Mouse (Mus musculus) heart, embryonic 13.5 days (tissue): ENCODE measurements around the gene Ublcp1. TPM values are rescaled to one million over a fixed set of nuclear protein-coding genes. Genes with fewer than 3 reads are reported as not detected.

Source experiments
- ATAC-seq: fragments of 200-750 bp; cut with Nextera tagmentation; 2 replicates; pipeline ENCODE4 v1.8.0; 2017; ENCODE audit warnings: moderate TSS enrichment; ENCODE audit not compliant: insufficient number of reproducible peaks, low FRiP score, low TSS enrichment; ENCODE audit errors: extremely low read depth
- H3K27ac ChIP-seq: fragments of 300-500 bp; sonication (generic); replicated peaks from 2 replicates; pipeline ENCODE4 v1.5.1; 2015; ENCODE audit warnings: moderate library complexity, mild to moderate bottlenecking, inconsistent platforms
- H3K27me3 ChIP-seq: fragments of 300-500 bp; sonication (generic); replicated peaks from 2 replicates; pipeline ENCODE4 v1.6.1; 2015; ENCODE audit warnings: mild to moderate bottlenecking, inconsistent platforms
- H3K36me3 ChIP-seq: fragments of 300-500 bp; sonication (generic); 2 replicates; pipeline ENCODE4 v1.6.1; 2015; ENCODE audit warnings: mild to moderate bottlenecking, inconsistent platforms
- H3K4me1 ChIP-seq: fragments of 300-500 bp; sonication (generic); 2 replicates; pipeline ENCODE4 v1.6.1; 2015; ENCODE audit warnings: inconsistent platforms
- H3K4me2 ChIP-seq: fragments of 300-500 bp; sonication (generic); 2 replicates; pipeline ENCODE4 v1.6.1; 2015; ENCODE audit warnings: inconsistent platforms, mild to moderate bottlenecking, moderate library complexity
- H3K4me3 ChIP-seq: fragments of 300-500 bp; sonication (generic); 2 replicates; pipeline ENCODE4 v1.5.1; 2015; ENCODE audit warnings: moderate library complexity, mild to moderate bottlenecking, inconsistent platforms
- H3K9ac ChIP-seq: fragments of 300-500 bp; sonication (generic); 2 replicates; pipeline ENCODE4 v1.6.1; 2015; ENCODE audit warnings: inconsistent platforms, mild to moderate bottlenecking, moderate library complexity
- H3K9me3 ChIP-seq: fragments of 300-500 bp; sonication (generic); 2 replicates; pipeline ENCODE4 v1.6.1; 2016; ENCODE audit warnings: inconsistent platforms
- WGBS: fragments of 180-500 bp; shearing (Covaris S2); methylation state at CpG from one replicate; pipeline ENCODE4 v1.1.7; 2015; ENCODE audit warnings: mixed read lengths; 5-methylcytosine and 5-hydroxymethylcytosine counted together
- microRNA-seq: library from miRNA; unstranded; fragments of <30 nt; microRNA quantifications from one replicate; pipeline ENCODE4, GENCODE M21; 2016
- polyA plus RNA-seq: library from polyadenylated mRNA; unstranded; fragments of >200 nt; fragmentation: Nextera tagmentation; extraction: Ambion mirVana; gene quantifications from 2 replicates; pipeline ENCODE4 v1.2.1, GENCODE M21; 2015

Ublcp1 gene
- polyA plus RNA-seq, 1 experiment from 2014 or later = 43.7 TPM

DNA sequence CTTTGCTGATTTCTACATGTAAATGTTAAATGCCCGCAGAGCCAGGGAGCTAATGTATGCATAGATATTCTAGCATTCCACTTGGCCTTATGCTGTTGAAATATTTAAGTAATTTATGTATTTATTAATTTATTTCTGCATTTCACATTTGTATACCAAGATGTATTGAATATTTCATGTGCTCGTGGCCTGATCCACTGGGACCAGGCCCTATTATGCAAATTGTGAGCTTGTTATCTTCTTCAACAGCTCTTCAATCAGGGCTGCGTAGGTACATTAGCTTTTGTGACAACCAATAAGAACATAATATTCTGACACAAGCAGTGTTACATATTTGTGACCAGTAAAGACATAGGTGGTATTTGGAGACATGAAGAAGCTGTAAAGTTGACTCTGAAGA is 56.9 kb downstream of the Ublcp1 start:
- no peaks in the 10 kb centered on the region for H3K9me3 ChIP-seq
- no peak overlapping the region for H3K4me3 ChIP-seq
- no peak for ATAC-seq
- no peak overlapping the region for H3K4me2 ChIP-seq
- no peak overlapping the region for H3K9ac ChIP-seq
- no peaks in the 10 kb centered on the region for H3K4me1 ChIP-seq
- no peak overlapping the region for H3K27ac ChIP-seq
- WGBS = 82% methylated on average over 3 of the region's 3 CpGs
- peaks cover 11% of the 10 kb centered on the region; the same call in 1 of the 2 replicates for H3K27me3 ChIP-seq
- H3K36me3 ChIP-seq = no peaks in the 10 kb centered on the region

- Histone ChIP-seq H3K36me3 (no peaks in the 10 kb centered on the region), H3K4me3 (no peak overlapping the region), H3K4me1 (0 out of 2 replicates have a peak, but pooled peaks cover 3% of the 10 kb centered on the region), H3K9me3 (no peaks in the 10 kb centered on the region), H3K27me3 (peaks cover 6% of the 10 kb centered on the region; the same call in 1 of the 2 replicates), H3K9ac (no peak overlapping the region), H3K4me2 (no peak overlapping the region), H3K27ac (no peak overlapping the region)
- WGBS = 72% methylated on average over 8 of the region's 8 CpGs
- no peak for ATAC-seq
Measured at GRCm38 (mm10) chr11:44412276-44412675, 58.0 kb downstream of the Ublcp1 start.

DNA sequence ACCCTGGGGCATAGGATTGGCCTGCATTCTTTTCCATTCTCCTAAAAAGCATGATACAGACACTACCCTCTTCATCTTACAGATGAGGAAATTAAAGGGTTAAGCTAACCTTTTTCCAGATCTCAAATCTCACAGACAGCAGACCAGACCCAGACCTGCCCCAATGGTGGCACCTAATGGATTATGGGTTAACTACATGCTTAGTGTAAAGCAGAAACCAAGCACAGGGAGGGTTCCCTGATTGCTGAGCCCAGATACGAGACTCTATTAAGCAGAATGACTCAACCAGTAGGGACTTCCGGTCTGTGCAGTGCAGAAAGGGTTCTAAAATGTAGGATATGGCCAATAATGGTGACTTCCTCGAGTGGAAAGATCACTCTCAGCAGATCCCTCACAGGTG is 59.9 kb downstream of the Ublcp1 start:
- Histone ChIP-seq H3K4me3 (no peak overlapping the region), H3K27ac (no peak overlapping the region), H3K27me3 (peaks cover 6% of the 10 kb centered on the region; the same call in 1 of the 2 replicates), H3K4me2 (no peak overlapping the region), H3K9ac (no peak overlapping the region), H3K4me1 (peaks cover 16% of the 10 kb centered on the region), H3K9me3 (no peaks in the 10 kb centered on the region), H3K36me3 (no peaks in the 10 kb centered on the region)
- 47% methylated on average over 3 of the region's 3 CpGs for WGBS
- no peak for ATAC-seq

DNA sequence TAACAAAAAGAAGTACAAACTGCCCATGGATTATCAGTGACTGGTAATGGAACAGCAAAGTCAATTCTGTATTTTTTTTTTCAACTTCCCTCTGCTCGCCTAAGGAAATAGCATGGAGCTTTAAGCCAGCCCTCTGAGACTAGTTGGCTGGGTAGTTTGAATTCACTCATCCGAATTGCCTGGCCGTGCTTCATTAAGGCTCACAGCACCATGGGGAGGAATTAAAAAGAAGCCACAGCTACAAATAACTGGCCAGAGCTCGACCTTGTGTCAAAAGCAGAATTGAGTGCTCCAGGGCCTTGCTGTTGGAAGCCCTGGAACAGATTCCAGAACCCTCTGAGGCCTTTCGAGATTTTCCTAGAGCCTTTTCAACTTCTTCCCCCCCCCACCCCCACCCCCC is 61.7 kb downstream of the Ublcp1 start:
- H3K4me2 ChIP-seq = no peak overlapping the region
- H3K36me3 ChIP-seq = no peaks in the 10 kb centered on the region
- ATAC-seq = no peak
- H3K27ac ChIP-seq = no peak overlapping the region
- no peaks in the 10 kb centered on the region for H3K9me3 ChIP-seq
- H3K9ac ChIP-seq = no peak overlapping the region
- peaks cover 20% of the 10 kb centered on the region for H3K4me1 ChIP-seq
- H3K4me3 ChIP-seq = no peak overlapping the region
- peaks cover 6% of the 10 kb centered on the region; the same call in 1 of the 2 replicates for H3K27me3 ChIP-seq
- 47% methylated on average over 5 of the region's 5 CpGs for WGBS

DNA sequence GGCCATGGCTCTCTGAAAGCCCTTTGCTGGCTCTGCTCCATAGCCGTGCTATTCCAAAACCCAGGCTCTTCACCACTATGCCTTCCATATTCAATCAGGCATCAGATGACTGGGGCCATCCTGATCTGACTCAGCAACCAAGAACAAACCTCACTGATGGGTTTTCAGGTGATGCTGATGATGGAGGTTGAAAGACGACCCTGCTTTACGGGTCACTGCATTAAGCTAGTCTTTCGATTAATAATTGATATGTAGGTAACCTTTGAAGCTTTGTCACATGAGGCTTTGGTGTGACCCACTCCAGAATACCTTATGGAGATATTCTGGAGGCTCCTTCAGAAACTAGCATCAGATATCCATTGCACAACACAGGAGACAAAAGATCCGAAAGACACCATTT is 63.8 kb downstream of the Ublcp1 start:
- peaks cover 32% of the 10 kb centered on the region for H3K4me1 ChIP-seq
- H3K9me3 ChIP-seq = no peaks in the 10 kb centered on the region
- H3K9ac ChIP-seq = no peak overlapping the region
- H3K27ac ChIP-seq = no peak overlapping the region; the same call in 1 of the 2 replicates
- peaks cover 4% of the 10 kb centered on the region; the same call in 1 of the 2 replicates for H3K27me3 ChIP-seq
- H3K4me2 ChIP-seq = no peak overlapping the region
- no peaks in the 10 kb centered on the region for H3K36me3 ChIP-seq
- 70% methylated on average over 5 of the region's 5 CpGs for WGBS
- no peak for ATAC-seq
- H3K4me3 ChIP-seq = no peak overlapping the region

- no peak for ATAC-seq
Measured at GRCm38 (mm10) chr11:44405961-44406360, 64.3 kb downstream of the Ublcp1 start.

DNA sequence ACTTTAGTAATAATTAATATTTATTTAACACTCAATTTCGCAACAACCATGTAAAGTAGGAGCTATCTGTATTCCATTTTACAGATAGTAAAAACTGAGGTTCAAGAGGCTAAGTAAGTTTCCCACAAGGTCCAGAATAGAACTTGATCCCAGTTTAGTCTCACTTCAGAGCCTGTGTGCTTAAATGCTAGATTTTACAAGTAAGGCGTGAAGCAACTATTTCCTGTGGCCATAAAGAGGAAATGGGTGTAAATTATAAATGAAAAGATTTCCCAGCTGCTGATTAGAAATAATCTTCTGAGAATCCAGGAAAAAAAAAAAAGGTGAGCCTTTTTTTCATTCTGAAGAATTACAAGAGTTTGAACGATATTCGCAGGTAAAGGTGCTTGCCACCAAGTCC is 65.2 kb downstream of the Ublcp1 start:
- Histone ChIP-seq H3K9me3 (no peaks in the 10 kb centered on the region), H3K36me3 (no peaks in the 10 kb centered on the region), H3K27ac (no peak overlapping the region), H3K4me3 (no peak overlapping the region), H3K27me3 (peaks cover under 1% of the 10 kb centered on the region; the same call in 1 of the 2 replicates), H3K4me1 (peaks cover 42% of the 10 kb centered on the region), H3K4me2 (no peak overlapping the region), H3K9ac (no peak overlapping the region)
- ATAC-seq = no peak
- 84% methylated on average over 4 of the region's 4 CpGs for whole genome bisulfite sequencing

More at GRCm38 (mm10) chr11:44405961-44406360, 64.3 kb downstream of the Ublcp1 start:
- no peaks in the 10 kb centered on the region for H3K36me3 ChIP-seq
- H3K4me3 ChIP-seq = no peak overlapping the region
- H3K9me3 ChIP-seq = no peaks in the 10 kb centered on the region
- no peak overlapping the region for H3K9ac ChIP-seq
- no peak overlapping the region for H3K27ac ChIP-seq
- 21% methylated on average over 1 of the region's 1 CpGs for WGBS
- H3K4me1 ChIP-seq = peaks cover 37% of the 10 kb centered on the region
- no peak overlapping the region for H3K4me2 ChIP-seq
- peaks cover under 1% of the 10 kb centered on the region; the same call in 1 of the 2 replicates for H3K27me3 ChIP-seq

Small RNAs within 50 kb of the gene (microRNA-seq; reads per million reads assigned to microRNA genes)
- not detected for gene Gm22121

Other genes with a start within 250 kb of the Ublcp1 start
- gene Il12b, start 70.4 kb downstream of the Ublcp1 start, polyA plus RNA-seq = 0.09 and 0.23 TPM in 2 replicates
- gene Rnf145, start 48.5 kb upstream of the Ublcp1 start, polyA plus RNA-seq = 46.5 and 55.9 TPM in 2 replicates
- 12.9 and 13.0 TPM in 2 replicates for gene Ebf1, start 146.8 kb upstream of the Ublcp1 start, polyA plus RNA-seq